Mouse (Mus musculus) urinary bladder, adult 2 months (tissue): ENCODE measurements around the gene Trabd2b. TPM values are rescaled to one million over a fixed set of nuclear protein-coding genes. Genes with fewer than 3 reads are reported as not detected.

Experiments used
- DNase-seq: peaks from one replicate; pipeline ENCODE4 v3.0.0; 2022; ENCODE audit warnings: low spot score
- polyA plus RNA-seq: library from polyadenylated mRNA; depleted of rRNA; stranded (reverse); fragments of >200 nt; gene quantifications from 2 replicates; pipeline ENCODE4 v1.2.3, GENCODE M21; 2012; rRNA removed

The Trabd2b gene
- polyA plus RNA-seq = 6.1 and 10.7 TPM in 2 replicates

GRCm38 (mm10) chr4:114406355-114407101 lies at the start of gene Trabd2b:
Gene Trabd2b, plus strand, starts transcription at chr4:114406724.
- peak; percentile 40 for DNase-seq

- no peak for DNase-seq
These were observed 49.1 kb upstream of the Trabd2b start for GRCm38 (mm10) chr4:114357420-114357819.

GRCm38 (mm10) chr4:114358874-114359273 lies 47.6 kb upstream of the Trabd2b start:
- no peak for DNase-seq

GRCm38 (mm10) chr4:114359818-114360217 lies 46.7 kb upstream of the Trabd2b start:
- DNase-seq = no peak

GRCm38 (mm10) chr4:114361336-114361735 lies 45.2 kb upstream of the Trabd2b start:
- no peak for DNase-seq

- no peak for DNase-seq
These were observed 41.5 kb upstream of the Trabd2b start for GRCm38 (mm10) chr4:114365000-114365399.

GRCm38 (mm10) chr4:114365595-114365994 lies 40.9 kb upstream of the Trabd2b start:
- DNase-seq = no peak

- no peak for DNase-seq
These were observed 39.5 kb upstream of the Trabd2b start for GRCm38 (mm10) chr4:114367005-114367404.

- DNase-seq = no peak
These were observed 38.7 kb upstream of the Trabd2b start for GRCm38 (mm10) chr4:114367840-114368239.

GRCm38 (mm10) chr4:114369591-114369990 lies 36.9 kb upstream of the Trabd2b start:
- no peak for DNase-seq

- no peak for DNase-seq
These were observed 35.4 kb upstream of the Trabd2b start for GRCm38 (mm10) chr4:114370935-114371715.

- DNase-seq = no peak
These were observed 33.8 kb upstream of the Trabd2b start for GRCm38 (mm10) chr4:114372699-114373098.

- no peak for DNase-seq
These were observed 32.2 kb upstream of the Trabd2b start for GRCm38 (mm10) chr4:114374330-114374729.

- no peak for DNase-seq
These were observed 29.0 kb upstream of the Trabd2b start for GRCm38 (mm10) chr4:114377531-114377930.

GRCm38 (mm10) chr4:114378512-114378911 lies 28.0 kb upstream of the Trabd2b start:
- no peak for DNase-seq

GRCm38 (mm10) chr4:114379416-114379956 lies 27.0 kb upstream of the Trabd2b start:
- no peak for DNase-seq

- DNase-seq = no peak
These were observed 23.9 kb upstream of the Trabd2b start for GRCm38 (mm10) chr4:114382627-114383026.

- DNase-seq = no peak
These were observed 21.3 kb upstream of the Trabd2b start for GRCm38 (mm10) chr4:114385236-114385635.

- DNase-seq = peak; percentile 38
These were observed 20.1 kb upstream of the Trabd2b start for GRCm38 (mm10) chr4:114386395-114386811.

GRCm38 (mm10) chr4:114387527-114388135 lies 18.9 kb upstream of the Trabd2b start:
- no peak for DNase-seq

- no peak for DNase-seq
These were observed 18.2 kb upstream of the Trabd2b start for GRCm38 (mm10) chr4:114388306-114388705.

GRCm38 (mm10) chr4:114389653-114390052 lies 16.9 kb upstream of the Trabd2b start:
- no peak for DNase-seq
